Comparison of ENCODE assay signal across 11 mouse cellular contexts in genomic region chr7:82425374-82425773, GRCm38 (mm10).
DNase-seq lines count a peak whose midpoint lies in the region; ATAC-seq and TF ChIP-seq lines count a peak whose summit lies in the region.
"Had no signal": no experiment of that assay in that cellular context is flagged by ENCODE, and none has a peak within 500 bp of the region (broad histone marks: within the 10 kb centered on the region; RNA-seq: fewer than 3 reads in every experiment).

No protein-coding gene starts in this region.

- 0 out of 2 replicates have a peak overlapping the region, but pooled peaks have one; percentile 0 for H3K4me2 ChIP-seq in kidney, postnatal 0 days (ENCODE audit: low read length)
- H3K4me2 ChIP-seq in embryonic facial prominence, embryonic 12.5 days (replicated peaks) = peak overlapping the region; percentile 24; the same call in 1 of the 2 replicates
- H3K4me2 ChIP-seq in limb, embryonic 12.5 days = peak overlapping the region; percentile 34

- H3K4me1 ChIP-seq in kidney, postnatal 0 days (replicated peaks; ENCODE audit: insufficient read depth, low read length) = no peaks in the 10 kb centered on the region
- peaks cover 19% of the 10 kb centered on the region for H3K4me1 ChIP-seq in embryonic facial prominence, embryonic 12.5 days
- H3K4me1 ChIP-seq in limb, embryonic 12.5 days (replicated peaks) = peaks cover 53% of the 10 kb centered on the region

- H3K27me3 ChIP-seq in kidney, postnatal 0 days (ENCODE audit: insufficient read depth, low read length) = no peaks in the 10 kb centered on the region
- no peaks in the 10 kb centered on the region for H3K27me3 ChIP-seq in embryonic facial prominence, embryonic 12.5 days
- 0 out of 2 replicates have a peak, but pooled peaks cover 5% of the 10 kb centered on the region for H3K27me3 ChIP-seq in limb, embryonic 12.5 days

- TF ChIP-seq CTCF in kidney, postnatal 0 days (IDR thresholded peaks at IDR 0.05; ENCODE audit: low read depth) = no peak

- no peak overlapping the region for H3K9ac ChIP-seq in kidney, postnatal 0 days (ENCODE audit: low read depth, low read length)
- H3K9ac ChIP-seq in embryonic facial prominence, embryonic 12.5 days = no peak overlapping the region
- no peak overlapping the region for H3K9ac ChIP-seq in limb, embryonic 12.5 days (replicated peaks)

- DNase-seq in heart, adult 11 months = peak; percentile 72
- no peak for DNase-seq in heart, adult 8-10 months (ENCODE audit: low spot score)
- peak; percentile 31 for DNase-seq in kidney, postnatal 0 days (ENCODE audit: low spot score)
- DNase-seq in kidney, postnatal 10 days = no peak
- DNase-seq in right cerebral cortex, postnatal 25 days = no peak
- DNase-seq: B cell, adult 2 months; cerebellum, postnatal 14 days had no signal

- no peak overlapping the region for H3K27ac ChIP-seq in kidney, postnatal 0 days
- 0 out of 2 replicates have a peak overlapping the region, but pooled peaks have one; percentile 36 for H3K27ac ChIP-seq in embryonic facial prominence, embryonic 12.5 days
- H3K27ac ChIP-seq in limb, embryonic 12.5 days = no peak overlapping the region

- no peaks in the 10 kb centered on the region for H3K9me3 ChIP-seq in kidney, postnatal 0 days (replicated peaks; ENCODE audit: low read length)
- no peaks in the 10 kb centered on the region for H3K9me3 ChIP-seq in embryonic facial prominence, embryonic 12.5 days
- no peaks in the 10 kb centered on the region for H3K9me3 ChIP-seq in limb, embryonic 12.5 days

- H3K36me3 ChIP-seq in kidney, postnatal 0 days (ENCODE audit: insufficient read depth, low read length) = no peaks in the 10 kb centered on the region
- H3K36me3 ChIP-seq in embryonic facial prominence, embryonic 12.5 days = no peaks in the 10 kb centered on the region
- no peaks in the 10 kb centered on the region for H3K36me3 ChIP-seq in limb, embryonic 12.5 days

- 58% methylated on average over 11 of the region's 11 CpGs for WGBS in kidney, postnatal 0 days
- WGBS in embryonic facial prominence, embryonic 12.5 days = 25% methylated on average over 11 of the region's 11 CpGs
- 39% methylated on average over 11 of the region's 11 CpGs for WGBS in limb, embryonic 12.5 days

- H3K4me3 ChIP-seq in kidney, postnatal 0 days (replicated peaks; ENCODE audit: low read depth, low read length) = no peak overlapping the region
- H3K4me3 ChIP-seq in embryonic facial prominence, embryonic 12.5 days = no peak overlapping the region
- no peak overlapping the region for H3K4me3 ChIP-seq in limb, embryonic 12.5 days (replicated peaks)

- ATAC-seq in kidney, postnatal 0 days (replicated peaks; ENCODE audit: low FRiP score, low read depth) = no peak
- ATAC-seq in embryonic facial prominence, embryonic 12.5 days (ENCODE audit: insufficient number of reproducible peaks, insufficient read depth, low FRiP score, low TSS enrichment) = 0 out of 2 replicates have a peak, but pooled peaks have one; percentile 56
- ATAC-seq in limb, embryonic 12.5 days (ENCODE audit: insufficient number of reproducible peaks, insufficient read depth, low FRiP score, low TSS enrichment, low read depth) = 0 out of 2 replicates have a peak, but pooled peaks have one; percentile 26
- ATAC-seq in megakaryocyte progenitor cell, adult 5-6 weeks (replicated peaks; ENCODE audit: poor library complexity) = no peak
- ATAC-seq: inflammation-experienced regulatory T-cells, adult 6 months had no signal

Comparison
In these comparisons a context has a peak if more than half of its experiments do, and no peak if none do; other contexts are left out.
1. DNase-seq: peak in heart, adult 11 months (single experiment) and kidney, postnatal 0 days (single experiment); none in heart, adult 8-10 months (single experiment), kidney, postnatal 10 days (single experiment) and right cerebral cortex, postnatal 25 days (single experiment).
2. ATAC-seq: peak in embryonic facial prominence, embryonic 12.5 days (single experiment) and limb, embryonic 12.5 days (single experiment); none in kidney, postnatal 0 days (single experiment) and megakaryocyte progenitor cell, adult 5-6 weeks (single experiment).
3. Peak in every context shown above with its lines, with median percentiles within 50 percentile points of each other: H3K4me2 ChIP-seq.